In genomic region chr11:102952922-102953321, GRCm38 (mm10) we compare ENCODE assay signal across 21 mouse cellular contexts. TPM values are rescaled to one million over a fixed set of nuclear protein-coding genes. Genes with fewer than 3 reads are reported as not detected.
DNase-seq lines count a peak whose midpoint lies in the region; ATAC-seq lines count a peak whose summit lies in the region.
"Had no signal": no experiment of that assay in that cellular context is flagged by ENCODE, and none has a peak within 500 bp of the region (broad histone marks: within the 10 kb centered on the region; RNA-seq: fewer than 3 reads in every experiment).

No protein-coding gene starts in this region.

- H3K9ac ChIP-seq in hindbrain, embryonic 11.5 days (ENCODE audit: low read depth, low read length), result no peak overlapping the region
- no peak overlapping the region for H3K9ac ChIP-seq in hindbrain, embryonic 16.5 days (ENCODE audit: low read depth, low read length)
- 0 out of 2 replicates have a peak overlapping the region, but pooled peaks have one; percentile 20 for H3K9ac ChIP-seq in forebrain, embryonic 11.5 days (ENCODE audit: low read length)
- H3K9ac ChIP-seq in forebrain, embryonic 13.5 days, result peak overlapping the region; percentile 21; the same call in 1 of the 2 replicates
- 0 out of 2 replicates have a peak overlapping the region, but pooled peaks have one; percentile 11 for H3K9ac ChIP-seq in midbrain, embryonic 12.5 days (replicated peaks)
- H3K9ac ChIP-seq: kidney, embryonic 15.5 days; liver, embryonic 15.5 days; neural tube, embryonic 12.5 days had no signal

- H3K9me3 ChIP-seq in hindbrain, embryonic 11.5 days (ENCODE audit: control insufficient read depth, low read length), result no peaks in the 10 kb centered on the region
- no peaks in the 10 kb centered on the region for H3K9me3 ChIP-seq in hindbrain, embryonic 16.5 days (ENCODE audit: control insufficient read depth, low read length)
- H3K9me3 ChIP-seq in forebrain, embryonic 11.5 days (ENCODE audit: control insufficient read depth, low read length), result no peaks in the 10 kb centered on the region
- H3K9me3 ChIP-seq in forebrain, embryonic 13.5 days (replicated peaks), result no peaks in the 10 kb centered on the region
- no peaks in the 10 kb centered on the region for H3K9me3 ChIP-seq in midbrain, embryonic 12.5 days
- H3K9me3 ChIP-seq: kidney, embryonic 15.5 days; liver, embryonic 15.5 days; neural tube, embryonic 12.5 days had no signal

- peaks cover 17% of the 10 kb centered on the region for H3K4me1 ChIP-seq in hindbrain, embryonic 11.5 days (replicated peaks; ENCODE audit: control insufficient read depth, insufficient read depth, low read length)
- peaks cover 14% of the 10 kb centered on the region for H3K4me1 ChIP-seq in hindbrain, embryonic 16.5 days (ENCODE audit: control insufficient read depth, insufficient read depth, low read depth, low read length)
- peaks cover 11% of the 10 kb centered on the region for H3K4me1 ChIP-seq in forebrain, embryonic 11.5 days (replicated peaks; ENCODE audit: control insufficient read depth, insufficient read depth, low read length)
- H3K4me1 ChIP-seq in forebrain, embryonic 13.5 days, result peaks cover 43% of the 10 kb centered on the region
- peaks cover 48% of the 10 kb centered on the region for H3K4me1 ChIP-seq in midbrain, embryonic 12.5 days

- H3K4me3 ChIP-seq in hindbrain, embryonic 11.5 days (ENCODE audit: low read depth, low read length), result no peak overlapping the region
- H3K4me3 ChIP-seq in hindbrain, embryonic 16.5 days (ENCODE audit: low read length), result no peak overlapping the region
- no peak overlapping the region for H3K4me3 ChIP-seq in forebrain, embryonic 11.5 days (ENCODE audit: low read depth, low read length)
- H3K4me3 ChIP-seq in forebrain, embryonic 13.5 days, result no peak overlapping the region
- H3K4me3 ChIP-seq in midbrain, embryonic 12.5 days, result no peak overlapping the region
- H3K4me3 ChIP-seq: kidney, embryonic 15.5 days; liver, embryonic 15.5 days; neural tube, embryonic 12.5 days had no signal

- intact Hi-C loops in gastrocnemius, postnatal 14 days (cut with DNase I; ENCODE audit: low total_unique reads), result no loop called here

- H3K4me2 ChIP-seq in hindbrain, embryonic 11.5 days (replicated peaks; ENCODE audit: low read depth, low read length), result no peak overlapping the region
- H3K4me2 ChIP-seq in hindbrain, embryonic 16.5 days (ENCODE audit: low read length), result no peak overlapping the region
- no peak overlapping the region for H3K4me2 ChIP-seq in forebrain, embryonic 11.5 days (ENCODE audit: low read depth, low read length, severe bottlenecking)
- peak overlapping the region; percentile 5; the same call in 1 of the 2 replicates for H3K4me2 ChIP-seq in forebrain, embryonic 13.5 days
- peak overlapping the region; percentile 12 for H3K4me2 ChIP-seq in midbrain, embryonic 12.5 days (replicated peaks)
- H3K4me2 ChIP-seq: kidney, embryonic 15.5 days; liver, embryonic 15.5 days; neural tube, embryonic 12.5 days had no signal

- peak; percentile 63 for DNase-seq in hindbrain, embryonic 11.5 days (ENCODE audit: low spot score)
- no peak for DNase-seq in forebrain, embryonic 11.5 days (ENCODE audit: low spot score)
- DNase-seq in gastrocnemius, postnatal 14 days, result no peak
- no peak for DNase-seq in cerebellum, adult 11-12 months
- DNase-seq: cerebellum, adult 9-11 months; gastrocnemius, postnatal 10 days; layer of hippocampus, postnatal 36 days; right cerebral cortex, postnatal 4 days; thymus, postnatal 14 days had no signal

- H3K36me3 ChIP-seq in hindbrain, embryonic 11.5 days (ENCODE audit: control insufficient read depth, insufficient read depth, low read length), result no peaks in the 10 kb centered on the region
- no peaks in the 10 kb centered on the region for H3K36me3 ChIP-seq in hindbrain, embryonic 16.5 days (ENCODE audit: control insufficient read depth, insufficient read depth, low read length)
- H3K36me3 ChIP-seq in forebrain, embryonic 11.5 days (ENCODE audit: control insufficient read depth, insufficient read depth, low read length), result no peaks in the 10 kb centered on the region
- H3K36me3 ChIP-seq in forebrain, embryonic 13.5 days (ENCODE audit: poor library complexity, severe bottlenecking), result no peaks in the 10 kb centered on the region
- no peaks in the 10 kb centered on the region for H3K36me3 ChIP-seq in midbrain, embryonic 12.5 days
- H3K36me3 ChIP-seq: kidney, embryonic 15.5 days; liver, embryonic 15.5 days; neural tube, embryonic 12.5 days had no signal

- peak overlapping the region; percentile 65 for H3K27ac ChIP-seq in hindbrain, embryonic 11.5 days (ENCODE audit: low read depth, low read length)
- no peak overlapping the region for H3K27ac ChIP-seq in hindbrain, embryonic 16.5 days (ENCODE audit: low read depth, low read length)
- no peak overlapping the region for H3K27ac ChIP-seq in forebrain, embryonic 11.5 days (ENCODE audit: low read depth, low read length)
- H3K27ac ChIP-seq in forebrain, embryonic 13.5 days, result peak overlapping the region; percentile 51
- H3K27ac ChIP-seq in midbrain, embryonic 12.5 days (replicated peaks), result peak overlapping the region; percentile 80
- H3K27ac ChIP-seq: kidney, embryonic 15.5 days; liver, embryonic 15.5 days; macrophage; neural tube, embryonic 12.5 days; stomach, postnatal 0 days had no signal

- WGBS in hindbrain, embryonic 11.5 days, result 18% methylated on average over 6 of the region's 6 CpGs
- WGBS in hindbrain, embryonic 16.5 days, result 14% methylated on average over 6 of the region's 6 CpGs
- 29% methylated on average over 6 of the region's 6 CpGs for WGBS in forebrain, embryonic 11.5 days
- WGBS in forebrain, embryonic 13.5 days, result 19% methylated on average over 6 of the region's 6 CpGs
- WGBS in midbrain, embryonic 12.5 days, result 14% methylated on average over 6 of the region's 6 CpGs

- H3K27me3 ChIP-seq in hindbrain, embryonic 11.5 days (ENCODE audit: control insufficient read depth, insufficient read depth, low read length), result peaks cover 19% of the 10 kb centered on the region
- H3K27me3 ChIP-seq in hindbrain, embryonic 16.5 days (replicated peaks; ENCODE audit: control insufficient read depth, insufficient read depth, low read length), result peaks cover 15% of the 10 kb centered on the region
- H3K27me3 ChIP-seq in forebrain, embryonic 11.5 days (ENCODE audit: control insufficient read depth, insufficient read depth, low read length), result peaks cover under 1% of the 10 kb centered on the region; the same call in 1 of the 2 replicates
- H3K27me3 ChIP-seq in forebrain, embryonic 13.5 days, result peaks cover 31% of the 10 kb centered on the region
- H3K27me3 ChIP-seq in midbrain, embryonic 12.5 days, result peaks cover 53% of the 10 kb centered on the region

- ATAC-seq in hindbrain, embryonic 11.5 days (ENCODE audit: low FRiP score), result peak; percentile 87
- ATAC-seq in hindbrain, embryonic 16.5 days, result no peak
- ATAC-seq in forebrain, embryonic 11.5 days (replicated peaks; ENCODE audit: low FRiP score), result peak; percentile 58
- peak; percentile 64; the same call in 1 of the 2 replicates for ATAC-seq in forebrain, embryonic 13.5 days
- ATAC-seq in midbrain, embryonic 12.5 days (ENCODE audit: low FRiP score, low read depth), result peak; percentile 84
- ATAC-seq: intestine, embryonic 16.5 days had no signal

RNA-seq across cellular contexts. Expression of gene C1ql1, which starts 6.4 kb away (rescaled TPM):
- polyA plus RNA-seq in hindbrain, embryonic 11.5 days (2014; fragmentation: Nextera tagmentation; extraction: Ambion mirVana), result 10.5 and 11.0 TPM in 2 replicates
- polyA plus RNA-seq in hindbrain, embryonic 16.5 days (2015; fragmentation: Nextera tagmentation; extraction: Ambion mirVana), result 9.0 and 9.9 TPM in 2 replicates
- 3.9 and 4.5 TPM in 2 replicates for polyA plus RNA-seq in forebrain, embryonic 11.5 days (2014; fragmentation: Nextera tagmentation; extraction: Ambion mirVana)
- polyA plus RNA-seq in forebrain, embryonic 13.5 days (2015; fragmentation: Nextera tagmentation; extraction: Ambion mirVana), result 1.4 and 1.5 TPM in 2 replicates
- polyA plus RNA-seq in midbrain, embryonic 12.5 days (2016; fragmentation: Nextera tagmentation; extraction: Ambion mirVana), result 12.7 and 15.3 TPM in 2 replicates
- under 1 TPM; 0.20 to 0.41 TPM for total RNA-seq in gastrocnemius, postnatal 14 days (2021)
- total RNA-seq: heart, adult 8-10 months; hematopoietic stem cell, adult 5-6 weeks had no signal
- polyA plus RNA-seq: macrophage had no signal

RNA-seq across cellular contexts. Expression of gene Kif18b, which starts 28.0 kb away (rescaled TPM):
- polyA plus RNA-seq in hindbrain, embryonic 11.5 days (2014; fragmentation: Nextera tagmentation; extraction: Ambion mirVana), result 7.3 and 8.5 TPM in 2 replicates
- 2.0 and 2.3 TPM in 2 replicates for polyA plus RNA-seq in hindbrain, embryonic 16.5 days (2015; fragmentation: Nextera tagmentation; extraction: Ambion mirVana)
- 13.0 and 13.3 TPM in 2 replicates for polyA plus RNA-seq in forebrain, embryonic 11.5 days (2014; fragmentation: Nextera tagmentation; extraction: Ambion mirVana)
- 10.3 and 10.7 TPM in 2 replicates for polyA plus RNA-seq in forebrain, embryonic 13.5 days (2015; fragmentation: Nextera tagmentation; extraction: Ambion mirVana)
- 9.1 and 9.7 TPM in 2 replicates for polyA plus RNA-seq in midbrain, embryonic 12.5 days (2016; fragmentation: Nextera tagmentation; extraction: Ambion mirVana)
- total RNA-seq in gastrocnemius, postnatal 14 days (2021), result 1 to 10 TPM; 1.8 to 2.0 TPM
- total RNA-seq: layer of hippocampus, adult 18-20 months had no signal

RNA-seq across cellular contexts. Expression of gene Gfap, which starts 52.2 kb away (rescaled TPM):
- 0.12 and 0.20 TPM in 2 replicates for polyA plus RNA-seq in hindbrain, embryonic 11.5 days (2014; fragmentation: Nextera tagmentation; extraction: Ambion mirVana)
- polyA plus RNA-seq in hindbrain, embryonic 16.5 days (2015; fragmentation: Nextera tagmentation; extraction: Ambion mirVana), result 4.8 and 15.5 TPM in 2 replicates
- polyA plus RNA-seq in forebrain, embryonic 11.5 days (2014; fragmentation: Nextera tagmentation; extraction: Ambion mirVana), result 0.09 TPM in 1 of 2 replicates, not detected in the other
- polyA plus RNA-seq in forebrain, embryonic 13.5 days (2015; fragmentation: Nextera tagmentation; extraction: Ambion mirVana), result not detected in 2 replicates
- polyA plus RNA-seq in midbrain, embryonic 12.5 days (2016; fragmentation: Nextera tagmentation; extraction: Ambion mirVana), result not detected in 2 replicates
- total RNA-seq in gastrocnemius, postnatal 14 days (2021), result under 1 TPM; 0.16 to 0.23 TPM
- polyA plus RNA-seq: macrophage had no signal

Comparison
In these comparisons a context has a peak if more than half of its experiments do, and no peak if none do; other contexts are left out.
1. H3K27ac ChIP-seq: peak in hindbrain, embryonic 11.5 days (single experiment), forebrain, embryonic 13.5 days (single experiment) and midbrain, embryonic 12.5 days (single experiment); none in hindbrain, embryonic 16.5 days (single experiment) and forebrain, embryonic 11.5 days (single experiment).
2. H3K4me2 ChIP-seq: peak in forebrain, embryonic 13.5 days (single experiment) and midbrain, embryonic 12.5 days (single experiment); none in hindbrain, embryonic 11.5 days (single experiment), hindbrain, embryonic 16.5 days (single experiment) and forebrain, embryonic 11.5 days (single experiment).
3. H3K9ac ChIP-seq: peak in forebrain, embryonic 11.5 days (single experiment), forebrain, embryonic 13.5 days (single experiment) and midbrain, embryonic 12.5 days (single experiment); none in hindbrain, embryonic 11.5 days (single experiment) and hindbrain, embryonic 16.5 days (single experiment).